Comparison of ENCODE assay signal across 26 mouse cellular contexts in genomic region chr17:30743947-30744346, GRCm38 (mm10).
DNase-seq lines count a peak whose midpoint lies in the region; ATAC-seq and TF ChIP-seq lines count a peak whose summit lies in the region.
"Had no signal": no experiment of that assay in that cellular context is flagged by ENCODE, and none has a peak within 500 bp of the region (broad histone marks: within the 10 kb centered on the region; RNA-seq: fewer than 3 reads in every experiment).

No protein-coding gene starts in this region.

- peak; percentile 5; the same call in 1 of the 2 replicates for TF ChIP-seq CTCF in gastrocnemius, adult 2 months (IDR thresholded peaks at IDR 0.05)
- 0 out of 2 replicates have a peak, but pooled peaks have one; percentile 5 for TF ChIP-seq CTCF in liver, postnatal 0 days (IDR thresholded peaks at IDR 0.05; ENCODE audit: low read depth)
- TF ChIP-seq CTCF in CH12.LX (conservative IDR thresholded peaks at IDR 0.05 in 1 of 2, IDR thresholded peaks at IDR 0.05 in 1 of 2; ENCODE audit: low read depth in 2 of 2, low read length in 2 of 2) (peak; percentile 5 to 36; a peak in 1 of 4 replicates), Patski (IDR thresholded peaks at IDR 0.05) (peak; percentile 41)

- H3K27me3 ChIP-seq in liver, postnatal 0 days (ENCODE audit: insufficient read depth, low read length), result no peaks in the 10 kb centered on the region
- H3K27me3 ChIP-seq in liver, embryonic 12.5 days (replicated peaks), result no peaks in the 10 kb centered on the region
- H3K27me3 ChIP-seq in CH12.LX (replicated peaks), result peaks cover 16% of the 10 kb centered on the region
- peaks cover 22% of the 10 kb centered on the region for H3K27me3 ChIP-seq in Patski
- no peaks in the 10 kb centered on the region for H3K27me3 ChIP-seq in forebrain, embryonic 16.5 days (replicated peaks; ENCODE audit: control insufficient read depth, insufficient read depth, low read length)
- H3K27me3 ChIP-seq: embryonic facial prominence, embryonic 15.5 days; heart, embryonic 13.5 days; intestine, embryonic 15.5 days; liver, embryonic 15.5 days; midbrain, embryonic 15.5 days; neural tube, embryonic 12.5 days had no signal

- dilution Hi-C loops in CH12.LX (cut with MboI; ENCODE audit: extremely low pct_ligation_motif_present, extremely low pct_unique_long_range_greater_than_20kb, low sequenced_read_pairs), result no loop called here

- in situ Hi-C loops in CH12.LX (cut with MboI; ENCODE audit: low pct_ligation_motif_present, low pct_unique_long_range_greater_than_20kb, low sequenced_read_pairs) (loop anchor here (10.0 kb wide), 1 partner anchor 269 kb away; no protein-coding TSS in a partner anchor), Patski (cut with MboI; ENCODE audit: low pct_unique_long_range_greater_than_20kb) (no loop called here)

- intact Hi-C loops in gastrocnemius, adult 2 months (cut with DNase I), result loop anchor here (10.0 kb wide), 1 partner anchor 289 kb away; no protein-coding TSS in a partner anchor

- no peak overlapping the region for H3K9ac ChIP-seq in liver, postnatal 0 days (replicated peaks)
- no peak overlapping the region for H3K9ac ChIP-seq in liver, embryonic 12.5 days
- no peak overlapping the region for H3K9ac ChIP-seq in CH12.LX (ENCODE audit: insufficient read depth, low read depth)
- H3K9ac ChIP-seq in forebrain, embryonic 16.5 days (replicated peaks; ENCODE audit: low read depth, low read length), result no peak overlapping the region
- H3K9ac ChIP-seq: embryonic facial prominence, embryonic 15.5 days; heart, embryonic 13.5 days; intestine, embryonic 15.5 days; liver, embryonic 15.5 days; midbrain, embryonic 15.5 days; neural tube, embryonic 12.5 days had no signal

- no peaks in the 10 kb centered on the region for H3K36me3 ChIP-seq in liver, postnatal 0 days (replicated peaks; ENCODE audit: insufficient read depth, low read length)
- H3K36me3 ChIP-seq in liver, embryonic 12.5 days, result no peaks in the 10 kb centered on the region
- no peaks in the 10 kb centered on the region for H3K36me3 ChIP-seq in CH12.LX (replicated peaks in 1 of 2; ENCODE audit: control insufficient read depth in 1 of 2, insufficient read depth in 1 of 2, low read length in 1 of 2)
- no peaks in the 10 kb centered on the region for H3K36me3 ChIP-seq in forebrain, embryonic 16.5 days (ENCODE audit: control insufficient read depth, insufficient read depth)
- H3K36me3 ChIP-seq: embryonic facial prominence, embryonic 10.5 days; embryonic facial prominence, embryonic 15.5 days; heart, embryonic 13.5 days; intestine, embryonic 15.5 days; liver, embryonic 15.5 days; midbrain, embryonic 15.5 days; neural tube, embryonic 12.5 days had no signal

- CTCF ChIA-PET in Patski (lab: Charles Lee), result no interaction called here

- ATAC-seq in liver, postnatal 0 days, result no peak
- ATAC-seq in liver, embryonic 12.5 days, result no peak
- ATAC-seq in Patski, result no peak
- no peak for ATAC-seq in forebrain, embryonic 16.5 days
- ATAC-seq: forebrain, embryonic 14.5 days; hindbrain, embryonic 16.5 days; intestine, embryonic 15.5 days; midbrain, embryonic 15.5 days had no signal

- DNase-seq in gastrocnemius, adult 2 months, result no peak
- no peak for DNase-seq in gastrocnemius, postnatal 25 days
- DNase-seq in liver, postnatal 0 days, result no peak
- DNase-seq in CH12.LX (ENCODE audit: extremely low read depth) (no peak), Patski (ENCODE audit: low read depth, low spot score) (no peak)
- DNase-seq: adrenal gland, postnatal 10 days; cerebellum, adult 8-10 months; cerebellum, postnatal 25 days; heart, postnatal 10 days; kidney, adult 2 months; kidney, postnatal 36 days; layer of hippocampus, postnatal 36 days; left cerebral cortex, postnatal 4 days; lung, postnatal 4 days; thymus, postnatal 14 days had no signal

- TF ChIP-seq RAD21 in CH12.LX (IDR thresholded peaks at IDR 0.05; ENCODE audit: low read depth, low read length), result no peak

- H3K79me2 ChIP-seq in CH12.LX (replicated peaks; ENCODE audit: control insufficient read depth, extremely low read depth, insufficient read depth, poor library complexity, severe bottlenecking), result no peaks in the 10 kb centered on the region

- 75% methylated on average over 3 of the region's 3 CpGs for WGBS in liver, postnatal 0 days (ENCODE audit: insufficient replicate concordance)
- WGBS in liver, embryonic 12.5 days (ENCODE audit: insufficient replicate concordance), result 61% methylated on average over 3 of the region's 3 CpGs
- 81% methylated on average over 3 of the region's 3 CpGs for WGBS in forebrain, embryonic 16.5 days

- H3K27ac ChIP-seq in gastrocnemius, adult 2 months, result no peak overlapping the region
- H3K27ac ChIP-seq in liver, postnatal 0 days (ENCODE audit: low read depth), result no peak overlapping the region
- no peak overlapping the region for H3K27ac ChIP-seq in liver, embryonic 12.5 days
- H3K27ac ChIP-seq in CH12.LX (ENCODE audit: insufficient read depth, low read depth), result no peak overlapping the region
- no peak overlapping the region for H3K27ac ChIP-seq in forebrain, embryonic 16.5 days (ENCODE audit: low read length)
- H3K27ac ChIP-seq: embryonic facial prominence, embryonic 10.5 days; embryonic facial prominence, embryonic 15.5 days; heart, embryonic 13.5 days; intestine, embryonic 15.5 days; liver, embryonic 15.5 days; midbrain, embryonic 15.5 days; neural tube, embryonic 12.5 days had no signal

- TF ChIP-seq EP300 in liver, postnatal 0 days (IDR thresholded peaks at IDR 0.05; ENCODE audit: low read depth), result no peak
- TF ChIP-seq EP300 in CH12.LX (IDR thresholded peaks at IDR 0.05; ENCODE audit: low read length), result no peak

- H3K9me3 ChIP-seq in liver, postnatal 0 days (ENCODE audit: low read length), result no peaks in the 10 kb centered on the region
- H3K9me3 ChIP-seq in liver, embryonic 12.5 days (replicated peaks), result no peaks in the 10 kb centered on the region
- peaks cover 2% of the 10 kb centered on the region for H3K9me3 ChIP-seq in CH12.LX (replicated peaks; ENCODE audit: low read length)
- H3K9me3 ChIP-seq in forebrain, embryonic 16.5 days (ENCODE audit: control insufficient read depth, low read length), result no peaks in the 10 kb centered on the region
- H3K9me3 ChIP-seq: embryonic facial prominence, embryonic 10.5 days; embryonic facial prominence, embryonic 15.5 days; intestine, embryonic 15.5 days; liver, embryonic 15.5 days; midbrain, embryonic 15.5 days; neural tube, embryonic 12.5 days had no signal

- no peak for TF ChIP-seq POLR2A in CH12.LX (IDR thresholded peaks at IDR 0.05; ENCODE audit: low read depth, low read length)

- no peaks in the 10 kb centered on the region for H3K4me1 ChIP-seq in liver, postnatal 0 days (ENCODE audit: insufficient read depth)
- no peaks in the 10 kb centered on the region for H3K4me1 ChIP-seq in liver, embryonic 12.5 days
- no peaks in the 10 kb centered on the region for H3K4me1 ChIP-seq in CH12.LX (ENCODE audit: control insufficient read depth in 1 of 2, insufficient read depth in 2 of 2)
- H3K4me1 ChIP-seq in forebrain, embryonic 16.5 days (replicated peaks; ENCODE audit: control insufficient read depth, insufficient read depth, low read length), result no peaks in the 10 kb centered on the region
- H3K4me1 ChIP-seq: heart, embryonic 13.5 days; intestine, embryonic 15.5 days; liver, embryonic 15.5 days; neural tube, embryonic 12.5 days had no signal

- POLR2A ChIA-PET in Patski (lab: Charles Lee), result no interaction called here

- H3K4me3 ChIP-seq in gastrocnemius, adult 2 months, result no peak overlapping the region
- H3K4me3 ChIP-seq in liver, postnatal 0 days (ENCODE audit: low read depth, low read length), result no peak overlapping the region
- no peak overlapping the region for H3K4me3 ChIP-seq in liver, embryonic 12.5 days
- H3K4me3 ChIP-seq in CH12.LX (replicated peaks in 1 of 3; ENCODE audit: low read depth in 2 of 3, low read length in 2 of 3, poor library complexity in 1 of 3), result no peak overlapping the region
- H3K4me3 ChIP-seq in forebrain, embryonic 16.5 days (replicated peaks; ENCODE audit: low read length), result no peak overlapping the region
- H3K4me3 ChIP-seq: embryonic facial prominence, embryonic 10.5 days; embryonic facial prominence, embryonic 15.5 days; heart, embryonic 13.5 days; intestine, embryonic 15.5 days; liver, embryonic 15.5 days; midbrain, embryonic 15.5 days; neural tube, embryonic 12.5 days had no signal

- no peak overlapping the region for H3K4me2 ChIP-seq in liver, postnatal 0 days (ENCODE audit: low read depth, low read length)
- no peak overlapping the region for H3K4me2 ChIP-seq in liver, embryonic 12.5 days
- H3K4me2 ChIP-seq in CH12.LX (ENCODE audit: insufficient read depth, low read depth, poor library complexity, severe bottlenecking), result no peak overlapping the region
- no peak overlapping the region for H3K4me2 ChIP-seq in forebrain, embryonic 16.5 days (ENCODE audit: low read length)
- H3K4me2 ChIP-seq: embryonic facial prominence, embryonic 15.5 days; heart, embryonic 13.5 days; intestine, embryonic 15.5 days; liver, embryonic 15.5 days; midbrain, embryonic 15.5 days; neural tube, embryonic 12.5 days had no signal

TF ChIP-seq in CH12.LX, 34 proteins besides CTCF, POLR2A, EP300 and RAD21:
- TF ChIP-seq UBTF (IDR thresholded peaks at IDR 0.05; ENCODE audit: low read depth, low read length) (no peak), SMC3 (IDR thresholded peaks at IDR 0.05; ENCODE audit: low read depth, low read length) (no peak), USF2 (conservative IDR thresholded peaks at IDR 0.05; ENCODE audit: low read depth, low read length) (no peak), MAZ (IDR thresholded peaks at IDR 0.05; ENCODE audit: low read depth, low read length) (no peak)
